Mouse (Mus musculus): ENCODE data around the gene Trp53tg5.

DNA sequence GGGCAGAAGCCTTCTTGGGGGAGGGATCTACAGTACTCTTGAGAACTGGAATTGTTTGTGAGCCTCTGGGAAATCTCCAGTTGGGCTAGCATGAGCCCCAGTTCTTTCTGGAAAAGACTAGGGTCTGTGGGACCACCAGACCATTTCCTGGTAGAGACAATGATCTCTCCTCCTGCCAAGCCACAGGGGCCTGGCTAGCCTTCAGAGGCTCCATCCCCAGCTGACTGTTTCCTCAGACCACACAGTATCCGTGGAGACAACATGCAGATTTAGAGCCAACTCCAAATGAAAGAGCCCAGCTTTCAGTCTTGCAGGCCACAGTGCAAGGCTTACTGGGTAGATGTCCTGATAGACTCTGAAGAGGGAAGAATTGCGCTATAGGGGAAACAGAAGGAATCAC is 20.6 kb upstream of the Trp53tg5 start:
- no peak for TF ChIP-seq CTCF (IDR thresholded peaks at IDR 0.05; ENCODE audit: low read depth)
- no peak for TF ChIP-seq EP300 (optimal IDR thresholded peaks at IDR 0.05)

All from stomach, postnatal 0 days (tissue).